Mouse (Mus musculus): ENCODE measurements at regions not wholly inside any gene's neighbourhood (a gene's known extent, or its start where the extent isn't known, plus 50 kb on each side); places are given as distances from the start of the nearest gene placed in this dataset.

DNA sequence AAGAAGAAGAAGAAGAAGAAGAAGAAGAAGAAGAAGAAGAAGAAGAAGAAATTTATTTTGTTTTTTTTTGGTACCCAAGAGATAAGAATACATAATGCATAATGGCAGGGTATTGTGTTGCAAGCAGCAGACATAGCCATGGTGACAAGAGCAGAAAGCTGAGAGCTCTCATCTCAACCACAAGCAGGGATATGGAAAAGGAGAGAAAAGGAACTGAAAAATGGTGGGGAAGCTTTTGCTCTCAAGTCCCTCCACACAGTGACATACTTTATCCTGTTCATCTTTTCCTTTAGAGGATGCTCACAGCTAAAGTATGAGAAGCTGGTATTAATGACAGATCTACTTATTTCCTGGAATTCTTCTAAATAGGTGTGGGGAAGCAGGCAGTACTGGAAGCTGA is 115.2 kb upstream of the Pik3r1 start:
- ATAC-seq (ENCODE audit: low TSS enrichment): no peak

DNA sequence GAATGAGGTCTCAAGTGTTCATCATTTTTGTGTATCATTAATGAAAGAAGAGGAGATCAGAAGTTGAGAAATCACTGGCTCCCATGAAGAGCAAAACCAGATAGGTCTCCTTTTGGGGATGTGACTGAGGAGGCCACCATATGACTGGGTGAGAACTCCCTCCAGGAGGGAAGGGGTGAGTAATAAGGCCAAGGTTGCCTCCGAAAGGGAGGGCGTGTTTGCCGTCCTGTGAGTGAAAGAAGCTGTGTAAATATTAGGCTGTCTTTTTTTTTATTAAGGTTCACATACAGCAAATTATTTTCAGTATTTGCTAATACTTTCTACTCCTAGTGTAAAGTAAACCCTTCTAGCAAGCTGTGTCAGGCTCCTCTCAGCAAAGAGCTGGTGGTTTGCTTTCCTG is 116.7 kb upstream of the Pik3r1 start:
- no peak for ATAC-seq (ENCODE audit: low TSS enrichment)

DNA sequence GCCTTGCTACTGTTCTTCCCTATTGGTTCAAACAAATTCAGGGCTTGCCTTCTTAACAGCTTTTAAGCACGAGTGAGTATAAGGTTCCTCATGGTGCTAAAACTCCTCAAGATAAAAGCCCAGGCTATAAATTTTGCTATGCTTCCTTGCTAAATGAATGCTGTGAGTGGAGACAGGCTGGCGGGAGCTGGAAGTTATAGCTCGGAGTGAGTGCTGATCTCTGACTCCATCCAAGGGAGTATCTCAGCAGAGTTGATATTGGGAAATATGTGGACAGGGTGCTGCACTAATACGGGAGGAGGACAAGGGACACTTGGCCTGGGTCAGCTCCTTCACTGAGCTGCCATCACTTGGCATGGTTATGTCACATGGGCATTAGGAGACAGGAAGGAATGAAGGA is 123.5 kb upstream of the Pik3r1 start:
- no peak for ATAC-seq (ENCODE audit: low TSS enrichment)

DNA sequence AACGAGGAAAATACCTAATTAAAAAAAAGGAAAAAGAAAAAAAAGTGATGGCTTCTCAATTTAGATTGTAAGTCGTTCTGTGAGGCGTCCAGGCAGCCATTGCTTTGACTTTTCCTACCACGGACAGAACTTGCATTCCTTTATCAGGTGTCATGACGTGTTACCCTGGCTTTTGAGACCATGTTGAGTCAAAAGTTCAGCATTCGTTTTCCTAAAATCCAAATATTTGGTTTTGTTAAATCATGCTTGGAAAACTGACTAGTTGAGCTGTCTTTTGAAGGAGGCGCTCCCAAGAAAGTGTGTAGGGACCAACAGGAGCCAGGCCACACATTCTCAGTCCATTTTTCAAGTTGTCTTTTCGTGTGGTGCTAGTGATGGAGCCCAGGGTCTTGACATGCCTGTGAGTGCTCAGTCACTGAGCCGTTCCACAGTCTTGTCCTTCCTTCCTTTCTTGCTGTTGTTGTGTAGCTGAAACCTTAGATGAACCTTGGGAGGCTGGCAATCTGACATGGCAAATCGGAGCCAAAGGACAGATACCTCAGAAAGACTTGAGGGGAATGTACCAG is 125.1 kb upstream of the Pik3r1 start:
- ATAC-seq (ENCODE audit: low TSS enrichment): no peak

DNA sequence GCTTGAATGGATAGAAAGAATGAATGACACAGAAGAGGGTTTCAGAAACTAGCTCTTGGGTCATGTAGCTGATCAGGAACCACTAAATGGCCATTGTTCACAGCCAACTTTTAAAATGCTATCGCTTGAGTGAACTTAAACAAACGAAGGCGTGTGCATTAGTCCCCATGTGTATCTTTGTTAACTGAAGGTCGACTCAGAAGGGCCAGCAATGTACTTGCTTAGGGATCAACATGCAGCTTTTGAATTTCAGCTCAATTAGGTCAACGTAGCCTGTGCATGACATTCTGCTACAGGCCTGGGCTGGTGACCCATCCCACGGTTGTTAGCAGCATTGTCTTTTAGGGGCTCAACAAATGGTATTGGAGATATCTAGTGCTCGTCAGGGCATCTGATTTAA is 127.1 kb upstream of the Pik3r1 start:
- no peak for ATAC-seq (ENCODE audit: low TSS enrichment)

DNA sequence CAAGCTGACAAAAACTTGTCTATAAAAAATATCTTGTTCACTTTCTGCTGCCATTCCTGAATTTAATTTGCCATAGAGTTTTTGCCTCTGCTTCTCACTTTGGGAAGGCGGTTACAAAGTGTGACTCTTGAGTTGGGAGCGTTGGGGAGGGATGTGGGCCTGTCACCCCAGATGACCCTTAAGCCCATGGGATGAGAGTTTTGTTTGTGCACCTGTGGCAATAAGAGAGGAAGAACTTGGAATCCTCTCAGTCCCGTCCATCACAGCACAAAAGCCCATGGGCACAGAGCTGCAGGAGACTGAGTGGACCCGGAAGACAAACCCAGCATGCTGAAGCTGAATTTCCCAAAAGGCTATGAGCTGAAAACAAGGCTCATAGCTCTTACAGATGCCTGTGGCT is 127.7 kb upstream of the Pik3r1 start:
- ATAC-seq (ENCODE audit: low TSS enrichment): no peak

DNA sequence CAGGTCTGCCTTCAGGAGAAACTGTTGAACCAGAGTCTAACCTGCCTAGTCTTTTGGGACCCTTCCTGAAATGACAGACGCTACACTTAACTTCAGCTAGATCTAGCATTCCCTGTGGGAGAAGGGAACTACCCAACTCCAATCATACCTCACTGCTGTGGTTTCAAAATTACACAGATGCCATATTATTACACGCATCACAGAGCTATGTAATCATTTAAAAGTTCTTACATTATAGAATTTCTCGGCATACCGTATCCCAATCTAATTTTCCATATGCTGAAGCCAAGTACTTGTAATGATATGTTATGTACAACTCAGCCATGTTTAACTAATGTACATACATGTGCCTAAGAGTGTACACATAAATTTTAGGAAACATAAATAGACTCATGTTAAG is 128.9 kb upstream of the Pik3r1 start:
- ATAC-seq (ENCODE audit: low TSS enrichment): no peak

DNA sequence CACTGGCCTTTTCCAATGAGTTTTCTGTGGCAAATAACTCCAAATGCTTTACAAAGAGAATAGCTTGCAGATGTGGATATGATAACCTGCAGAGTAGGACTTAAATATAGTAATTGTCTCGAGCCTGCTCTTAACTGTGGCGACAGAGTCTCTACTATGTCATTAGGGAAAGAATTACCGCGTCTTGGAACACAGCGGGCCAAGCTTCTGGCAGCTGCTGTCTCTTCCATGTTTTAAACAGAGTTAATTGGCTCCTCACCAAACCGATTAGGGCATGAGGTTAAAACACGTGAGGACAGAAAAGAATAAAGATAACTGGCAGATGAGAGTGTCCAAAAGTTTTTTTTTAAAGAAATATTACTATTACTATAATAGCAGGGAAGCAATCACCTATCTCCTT is 134.2 kb upstream of the Pik3r1 start:
- no peak for ATAC-seq (ENCODE audit: low TSS enrichment)

DNA sequence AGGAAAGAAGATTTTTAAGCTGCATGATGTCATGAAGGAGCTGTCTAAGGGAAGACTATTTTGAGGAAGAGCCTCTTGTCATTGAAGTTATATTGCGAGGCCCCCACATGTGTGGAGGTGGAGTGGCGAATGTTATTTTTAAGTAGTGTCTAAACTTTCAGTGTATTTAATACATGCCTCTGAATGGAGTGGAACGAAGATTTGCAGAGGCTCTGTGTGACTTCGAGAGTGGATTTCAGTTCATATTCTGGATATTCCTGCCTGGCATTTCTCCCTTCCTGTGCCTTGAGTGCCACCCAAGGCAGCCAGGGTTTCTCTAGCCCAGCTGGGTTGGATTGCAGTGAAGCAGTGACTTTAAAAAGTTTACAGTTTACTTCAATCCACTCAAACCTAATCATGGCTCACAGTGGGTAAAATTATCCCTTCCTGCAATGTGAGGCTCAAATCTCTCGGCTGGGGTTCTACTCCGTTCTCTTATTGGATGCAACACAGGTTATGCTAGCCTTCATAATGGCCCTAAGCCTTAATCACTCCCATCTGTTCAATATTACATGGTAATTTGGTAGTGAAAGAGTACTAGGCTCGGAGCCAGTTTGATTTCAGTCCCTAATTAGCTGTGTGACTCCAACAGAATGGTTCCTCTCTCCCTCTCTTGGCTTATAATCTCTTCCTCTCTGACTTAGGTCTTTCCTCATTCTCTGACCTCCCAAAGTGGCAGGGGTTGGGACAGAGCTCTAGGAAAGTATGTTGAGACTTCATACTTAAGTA is 138.1 kb upstream of the Pik3r1 start:
- peak; percentile 92 for ATAC-seq (ENCODE audit: low TSS enrichment)

DNA sequence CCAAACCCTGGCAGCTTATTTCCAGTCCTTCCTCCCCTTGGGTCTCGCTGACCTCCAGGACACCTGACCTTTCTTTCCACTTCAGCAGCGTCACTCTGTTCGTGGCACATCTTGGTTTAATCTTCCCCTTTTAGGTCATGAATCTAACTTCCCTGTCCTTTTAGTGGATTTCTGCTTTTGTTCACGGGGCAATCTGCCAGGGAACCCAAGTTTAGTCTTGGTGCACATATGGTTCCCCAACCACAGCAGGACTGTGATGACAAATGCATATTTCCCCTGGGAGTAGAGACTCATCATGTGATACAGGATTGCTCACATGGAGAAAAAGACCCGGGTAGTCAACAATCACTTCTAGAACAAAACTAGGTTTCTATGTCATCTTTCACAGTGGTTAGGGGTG is 141.0 kb upstream of the Pik3r1 start:
- peak; percentile 31; the same call in 1 of the 2 replicates for ATAC-seq (ENCODE audit: low TSS enrichment)

DNA sequence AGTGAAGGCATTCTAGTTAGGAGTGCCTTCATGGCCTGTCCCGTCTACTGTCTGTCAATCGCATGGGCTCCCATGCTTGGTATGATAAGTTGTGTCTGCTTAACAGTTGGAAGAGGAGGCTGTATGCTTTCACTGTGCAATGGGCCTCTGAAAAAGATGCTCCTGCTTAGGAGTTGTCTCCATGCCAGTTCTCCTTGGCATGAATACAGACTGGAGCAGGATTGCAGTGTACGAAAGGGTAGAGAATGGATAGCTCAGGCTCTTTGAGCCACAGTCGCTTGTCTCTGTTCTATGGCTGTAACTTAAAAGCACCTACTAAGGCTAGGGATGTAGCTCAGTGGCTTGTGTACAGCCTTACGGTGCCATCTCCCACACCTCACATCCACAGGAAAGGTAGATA is 142.7 kb upstream of the Pik3r1 start:
- 0 out of 2 replicates have a peak, but pooled peaks have one; percentile 13 for ATAC-seq (ENCODE audit: low TSS enrichment)

DNA sequence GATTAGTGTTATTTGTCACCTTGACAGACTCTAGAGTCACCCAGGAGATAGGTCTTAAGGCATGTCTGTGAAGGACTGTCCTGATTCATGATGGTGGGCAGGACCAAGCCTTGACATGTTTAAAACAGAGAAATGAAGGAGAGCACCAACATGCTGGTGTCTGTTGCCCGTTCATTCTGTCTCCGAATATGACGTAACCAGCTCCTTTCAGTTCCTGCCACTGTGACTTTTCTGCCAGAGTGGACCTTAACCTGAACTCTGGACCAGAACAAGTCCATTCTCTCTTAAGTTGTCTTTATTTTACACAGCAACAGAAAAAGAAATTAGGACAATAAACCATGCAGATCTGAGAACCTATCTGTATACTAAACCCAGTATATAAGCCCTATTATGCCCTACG is 146.1 kb upstream of the Pik3r1 start:
- ATAC-seq (ENCODE audit: low TSS enrichment): no peak

DNA sequence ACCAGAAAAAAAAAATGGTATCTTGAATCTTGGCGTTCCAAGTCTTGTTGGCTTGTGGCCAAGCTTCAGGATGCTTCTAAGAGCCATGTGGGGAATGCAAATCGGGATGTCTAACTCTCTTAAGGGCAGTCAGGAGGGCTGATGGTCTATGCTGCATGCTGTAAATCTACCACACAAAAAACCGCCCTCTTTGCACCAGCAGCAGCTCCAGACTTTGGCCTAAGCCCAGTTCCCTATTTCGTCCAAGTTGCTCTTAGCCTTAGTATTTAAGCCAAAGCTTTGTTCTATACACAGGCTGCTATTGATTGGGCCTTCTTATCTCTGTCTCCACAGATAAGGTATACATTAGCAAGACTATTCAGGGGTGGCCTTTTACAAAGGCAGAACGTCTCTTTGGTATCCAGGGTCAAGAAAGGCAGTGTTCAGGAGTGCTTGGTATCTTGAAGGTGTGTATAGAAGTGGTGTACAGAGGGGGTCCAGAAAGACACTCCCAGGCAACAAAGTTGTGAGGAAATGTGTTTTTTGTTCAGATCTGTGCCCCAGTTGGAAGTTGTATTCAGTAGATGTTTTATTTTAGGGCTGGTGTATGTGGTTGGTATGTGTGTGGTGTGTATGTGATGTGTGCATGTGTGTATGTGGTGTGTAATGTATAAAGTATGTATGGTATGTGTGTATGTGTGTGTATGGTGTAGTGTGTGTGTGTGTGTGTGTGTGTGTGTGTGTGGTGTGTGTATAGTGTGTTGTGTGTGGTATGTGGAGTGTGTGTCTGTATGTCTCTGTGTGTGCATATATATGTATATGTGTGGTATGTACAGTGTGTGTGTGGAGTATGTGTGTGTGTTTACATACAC is 146.9 kb upstream of the Pik3r1 start:
- peak; percentile 66 for ATAC-seq (ENCODE audit: low TSS enrichment)

DNA sequence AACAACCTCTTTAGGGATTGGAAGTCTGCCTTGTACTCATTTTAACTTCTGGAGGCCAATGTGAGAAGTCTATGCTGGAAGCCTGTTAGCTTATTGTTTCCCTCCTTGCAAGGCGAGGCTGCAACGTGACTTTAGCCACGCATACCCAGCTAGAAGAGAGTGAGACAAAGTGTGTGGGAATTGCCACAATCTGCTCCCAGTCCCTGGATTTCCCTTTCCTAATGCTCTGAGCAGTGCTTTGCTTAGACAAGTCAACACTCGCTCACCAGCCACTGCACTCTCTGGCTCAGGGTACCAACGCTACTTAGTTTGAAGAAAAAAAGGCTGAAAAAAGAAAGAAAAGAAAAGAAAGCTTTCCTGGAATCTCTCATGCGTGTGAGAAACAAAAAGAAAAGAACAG is 147.5 kb upstream of the Pik3r1 start:
- ATAC-seq (ENCODE audit: low TSS enrichment): peak; percentile 74

DNA sequence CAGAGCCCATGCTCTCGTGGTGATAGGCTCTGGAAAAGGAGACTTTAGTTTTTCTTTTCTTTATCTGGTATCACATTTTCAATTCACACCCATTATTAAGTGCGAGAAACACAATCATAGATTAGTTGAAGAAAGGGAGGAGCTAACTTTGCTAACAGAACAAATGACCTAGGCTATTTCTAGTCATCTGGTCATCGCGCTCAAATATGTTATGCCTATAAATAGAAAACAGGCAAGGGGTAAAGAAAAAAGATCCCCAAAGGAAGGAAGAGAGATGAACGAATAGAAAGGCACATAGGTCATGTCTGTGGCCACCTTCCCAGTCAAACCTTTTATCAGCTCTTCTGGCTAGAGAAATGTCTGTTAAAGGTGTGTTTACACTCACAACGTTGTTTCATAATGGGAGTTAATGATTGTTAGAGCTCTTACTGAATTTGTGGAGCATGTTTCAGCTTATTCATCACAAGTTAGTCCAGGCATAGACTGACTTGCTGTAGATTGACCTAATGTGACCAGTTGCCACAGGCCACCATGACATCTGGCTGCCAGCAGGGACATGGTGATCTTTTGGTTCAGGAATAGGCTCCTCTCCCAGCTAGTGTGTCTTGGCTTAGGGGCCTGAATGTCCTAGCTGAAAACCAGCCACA is 148.1 kb upstream of the Pik3r1 start:
- no peak for ATAC-seq (ENCODE audit: low TSS enrichment)

DNA sequence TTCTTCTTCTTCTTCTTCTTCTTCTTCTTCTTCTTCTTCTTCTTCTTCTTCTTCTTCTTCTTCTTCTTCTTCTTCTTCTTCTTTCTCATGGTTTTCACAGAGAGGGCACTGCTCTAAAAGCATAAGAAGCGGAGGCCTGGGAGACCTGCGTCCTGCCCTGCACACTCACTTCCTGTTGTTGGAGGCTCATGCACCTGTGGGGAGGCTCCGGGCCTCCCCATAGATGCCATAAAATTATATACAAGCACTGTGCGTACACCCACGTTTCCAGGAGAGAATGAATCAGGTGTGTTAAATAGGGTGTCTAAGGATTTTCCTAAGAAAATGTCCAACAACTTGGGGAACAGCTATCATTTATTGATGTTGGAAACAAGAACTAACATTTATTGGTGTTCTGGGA is 148.9 kb upstream of the Pik3r1 start:
- ATAC-seq (ENCODE audit: low TSS enrichment): no peak

DNA sequence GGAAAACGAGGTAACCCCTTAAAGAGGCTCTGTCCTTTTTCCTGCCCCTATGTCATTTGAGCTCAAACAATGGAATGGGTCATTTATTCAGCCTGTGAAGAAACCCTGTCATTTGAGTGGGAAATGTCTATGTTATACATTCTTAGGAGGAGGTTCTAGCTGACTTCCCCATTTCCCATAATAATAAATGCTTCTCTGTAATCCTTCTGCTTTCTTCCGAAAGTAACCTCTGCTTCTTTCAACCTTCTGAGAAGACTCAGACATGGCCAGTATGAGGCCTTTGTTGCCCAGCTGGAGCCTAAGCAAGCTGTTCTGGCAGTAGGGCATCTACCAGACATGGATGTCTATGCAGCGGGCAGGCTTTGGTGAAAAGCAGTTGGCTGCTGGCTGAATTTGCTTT is 150.2 kb upstream of the Pik3r1 start:
- ATAC-seq (ENCODE audit: low TSS enrichment): no peak

DNA sequence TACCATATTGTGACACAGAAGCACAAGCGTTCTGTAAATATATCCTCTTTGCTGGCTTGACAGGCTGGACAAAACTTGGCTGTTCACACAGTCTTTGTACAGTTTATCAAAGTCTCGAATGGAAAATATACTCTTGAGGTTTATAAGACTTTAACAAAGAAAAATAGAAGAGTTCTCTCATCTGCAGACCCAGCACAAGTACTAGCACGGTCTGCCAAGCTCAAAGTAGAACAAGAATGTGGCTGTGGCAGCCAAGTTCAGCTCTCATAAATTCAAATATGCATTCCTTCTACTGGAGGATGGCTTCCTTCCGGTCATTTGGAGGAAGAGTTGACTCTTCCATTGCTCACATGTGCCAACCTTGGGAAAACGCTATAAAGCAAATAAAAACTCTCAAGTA is 151.2 kb upstream of the Pik3r1 start:
- ATAC-seq (ENCODE audit: low TSS enrichment): peak; percentile 11; the same call in 1 of the 2 replicates

DNA sequence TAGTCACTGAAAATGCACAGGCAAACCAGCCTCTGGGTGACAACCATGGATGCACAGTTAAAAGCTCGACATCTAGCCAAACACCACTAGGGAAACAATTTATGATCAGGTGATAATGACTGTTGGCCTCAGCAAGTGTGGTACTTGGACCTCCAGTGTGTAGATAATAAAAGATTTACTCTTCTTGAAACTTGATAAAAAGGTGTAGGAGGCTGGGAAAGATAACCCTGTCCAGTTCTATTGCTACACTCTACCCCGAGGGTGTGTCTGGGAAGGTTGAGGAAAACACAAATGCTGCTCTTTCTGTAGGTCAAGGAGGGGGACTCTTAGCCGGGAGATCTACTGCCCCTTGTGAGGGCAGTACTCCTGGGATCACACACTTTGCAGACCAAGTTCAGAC is 152.4 kb upstream of the Pik3r1 start:
- no peak for ATAC-seq (ENCODE audit: low TSS enrichment)

DNA sequence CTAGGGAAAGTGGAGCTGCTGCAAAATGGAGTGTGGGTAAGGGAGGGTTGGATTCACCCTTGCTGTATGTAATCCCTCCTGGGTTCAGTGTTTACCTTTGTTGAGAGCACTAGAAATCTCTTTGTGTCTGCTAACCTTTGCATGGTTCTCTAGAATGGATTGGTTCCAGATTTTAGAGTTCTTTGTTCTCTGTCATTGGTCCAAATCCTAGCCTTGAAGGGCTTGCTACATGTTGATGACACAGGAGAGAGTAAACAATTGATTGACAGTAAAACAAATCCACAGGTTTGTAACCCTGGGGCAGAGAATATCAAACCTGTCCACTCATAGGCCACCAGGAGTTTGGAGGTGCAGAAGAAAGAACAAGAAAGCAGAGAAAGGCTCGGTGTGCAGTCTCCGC is 156.6 kb upstream of the Pik3r1 start:
- no peak for ATAC-seq (ENCODE audit: low TSS enrichment)

DNA sequence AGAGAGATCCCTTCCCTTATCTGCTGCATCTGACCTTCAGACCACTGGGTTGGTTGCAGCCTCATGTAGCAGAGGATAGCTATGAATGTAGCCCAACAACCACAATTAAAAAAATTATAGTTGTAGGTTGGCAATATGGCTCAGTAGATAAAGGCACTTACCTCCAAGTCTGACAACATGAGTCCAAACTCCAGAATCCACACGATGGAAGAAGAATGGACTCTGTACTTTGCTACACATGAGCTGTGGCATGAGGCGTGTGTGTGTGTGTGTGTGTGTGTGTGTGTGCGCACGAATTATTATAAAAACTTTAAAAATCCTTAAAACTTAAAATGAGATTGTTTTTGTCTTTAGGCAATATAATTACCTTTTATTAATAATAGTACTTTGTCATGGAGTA is 163.2 kb upstream of the Pik3r1 start:
- ATAC-seq (ENCODE audit: low TSS enrichment): no peak

DNA sequence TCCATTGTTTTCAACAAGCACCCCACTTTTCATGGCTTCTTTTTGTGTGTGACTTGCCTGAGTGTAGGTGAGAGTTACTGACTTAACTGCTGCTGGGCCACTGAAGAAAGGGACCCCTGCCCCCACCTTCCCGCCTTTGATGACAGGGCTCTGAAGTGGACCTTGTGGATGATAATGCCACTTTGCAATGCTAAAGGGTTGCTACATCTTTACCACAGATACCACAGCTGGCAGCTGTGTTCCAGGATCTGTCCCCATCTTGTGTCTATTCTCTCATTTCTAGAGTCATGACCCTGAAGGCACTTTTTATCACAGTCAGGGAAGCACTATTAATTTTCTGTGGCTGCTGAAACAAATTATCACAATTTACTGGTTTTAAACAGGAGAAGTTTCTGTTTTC is 163.9 kb upstream of the Pik3r1 start:
- ATAC-seq (ENCODE audit: low TSS enrichment): no peak
